Mouse (Mus musculus): ENCODE results near the gene Sult2b1.
A peak's percentile ranks its signal among the peaks of the same experiment; 100 is the strongest.

The Sult2b1 gene

GRCm38 (mm10) chr7:45711316-45712021 is 73.0 kb downstream of the Sult2b1 start:
- DNase-seq (ENCODE audit: low spot score): no peak

DNA sequence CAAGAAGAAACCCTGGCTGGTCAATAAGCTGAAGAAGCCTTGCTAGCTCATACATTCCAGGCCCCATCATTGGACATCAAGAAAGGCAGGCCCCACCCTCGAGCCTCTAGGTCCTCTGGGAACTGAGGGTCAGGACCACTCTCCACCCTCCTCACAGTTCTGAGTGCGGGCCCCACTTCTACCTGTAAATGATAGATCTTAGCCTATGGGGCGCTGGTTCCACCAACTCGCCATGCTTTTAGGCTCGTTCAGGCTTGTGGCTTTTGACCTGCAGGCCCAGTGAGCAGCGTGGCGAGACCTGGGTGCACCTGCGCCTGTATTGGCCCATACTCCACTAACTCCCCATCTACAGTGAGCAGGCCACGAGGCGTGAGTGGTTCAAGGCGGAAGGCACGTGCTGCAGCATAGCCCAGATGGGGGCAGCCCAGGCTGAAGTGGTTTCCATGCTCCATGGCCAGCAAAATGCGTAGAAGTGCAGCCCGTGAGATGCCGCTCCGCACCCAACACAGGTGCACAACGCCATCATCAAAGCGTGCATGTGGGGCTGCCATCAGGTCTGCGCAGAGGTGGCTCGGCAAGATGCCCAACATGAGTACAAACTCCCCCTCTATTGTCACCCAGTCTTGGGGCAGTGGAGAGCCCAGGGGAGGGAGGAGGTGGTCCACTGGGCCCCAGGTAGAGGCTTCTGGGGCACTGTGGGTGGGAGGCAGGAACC is 73.8 kb downstream of the Sult2b1 start:
- no peak for DNase-seq (ENCODE audit: low spot score)

DNA sequence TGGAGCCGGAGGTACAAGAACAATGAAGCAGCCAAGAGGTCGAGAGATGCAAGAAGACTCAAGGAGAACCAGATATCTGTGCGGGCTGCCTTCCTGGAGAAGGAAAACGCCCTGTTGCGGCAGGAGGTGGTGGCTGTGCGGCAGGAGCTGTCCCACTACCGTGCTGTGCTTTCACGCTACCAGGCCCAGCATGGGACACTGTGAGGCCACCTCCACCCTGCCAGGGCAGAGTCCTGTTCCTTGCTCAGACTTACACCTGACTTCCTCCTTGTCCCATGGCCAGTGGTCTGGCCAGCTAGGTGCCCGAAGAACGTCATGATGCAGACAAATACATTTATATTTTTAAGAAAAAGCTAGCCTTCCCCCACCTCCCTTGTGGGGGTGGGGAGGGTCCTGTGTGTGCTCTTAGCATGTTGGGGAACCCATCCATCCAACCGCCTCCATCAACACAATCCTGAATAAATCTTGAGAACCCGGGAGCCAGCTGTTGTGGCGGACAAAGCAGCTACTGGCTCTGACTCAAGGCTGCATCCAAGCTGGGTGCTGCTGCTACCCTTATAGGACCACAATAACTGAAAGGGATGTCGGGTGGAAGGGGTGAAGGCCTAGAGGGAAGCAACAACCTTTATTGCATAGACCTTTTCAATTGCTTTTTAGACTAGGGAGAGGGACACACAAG is 74.7 kb downstream of the Sult2b1 start:
- no peak for DNase-seq (ENCODE audit: low spot score)

- DNase-seq (ENCODE audit: low spot score): peak; percentile 67
Observed at GRCm38 (mm10) chr7:45709036-45709435, 75.4 kb downstream of the Sult2b1 start.

GRCm38 (mm10) chr7:45708221-45708761 is 76.2 kb downstream of the Sult2b1 start:
- no peak for DNase-seq (ENCODE audit: low spot score)

- peak; percentile 93 for DNase-seq (ENCODE audit: low spot score)
Observed at GRCm38 (mm10) chr7:45707375-45707967, 77.0 kb downstream of the Sult2b1 start.

GRCm38 (mm10) chr7:45706721-45707241 is 77.7 kb downstream of the Sult2b1 start:
- peak; percentile 85 for DNase-seq (ENCODE audit: low spot score)

DNA sequence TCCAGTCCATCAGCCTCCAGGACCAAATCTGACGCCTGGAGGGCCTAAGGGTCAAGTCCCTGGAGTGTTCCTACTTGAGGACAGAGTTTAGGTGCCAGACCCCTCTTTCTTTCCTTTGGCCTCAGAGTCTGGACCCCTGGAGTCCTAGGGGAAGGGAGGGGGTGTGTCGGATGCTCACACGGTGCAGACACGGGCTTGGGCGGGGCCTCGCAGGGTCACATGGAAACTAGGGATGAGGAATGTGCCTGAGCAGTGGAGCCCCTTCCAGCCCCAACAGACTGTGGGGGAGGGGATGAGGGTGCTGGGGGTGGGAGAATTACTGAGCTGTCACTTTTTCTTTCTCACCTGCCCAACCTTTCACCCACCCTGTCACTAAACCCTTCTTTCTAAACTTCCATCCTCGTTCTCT is 78.6 kb downstream of the Sult2b1 start:
- peak; percentile 59 for DNase-seq (ENCODE audit: low spot score)

- no peak for DNase-seq (ENCODE audit: low spot score)
Observed at GRCm38 (mm10) chr7:45705443-45705864, 79.0 kb downstream of the Sult2b1 start.

GRCm38 (mm10) chr7:45704730-45705442 is 79.6 kb downstream of the Sult2b1 start, which contains the start of gene Dbp:
TSS of gene Dbp (plus strand) at chr7:45705088.
- DNase-seq (ENCODE audit: low spot score): peak; percentile 97

DNA sequence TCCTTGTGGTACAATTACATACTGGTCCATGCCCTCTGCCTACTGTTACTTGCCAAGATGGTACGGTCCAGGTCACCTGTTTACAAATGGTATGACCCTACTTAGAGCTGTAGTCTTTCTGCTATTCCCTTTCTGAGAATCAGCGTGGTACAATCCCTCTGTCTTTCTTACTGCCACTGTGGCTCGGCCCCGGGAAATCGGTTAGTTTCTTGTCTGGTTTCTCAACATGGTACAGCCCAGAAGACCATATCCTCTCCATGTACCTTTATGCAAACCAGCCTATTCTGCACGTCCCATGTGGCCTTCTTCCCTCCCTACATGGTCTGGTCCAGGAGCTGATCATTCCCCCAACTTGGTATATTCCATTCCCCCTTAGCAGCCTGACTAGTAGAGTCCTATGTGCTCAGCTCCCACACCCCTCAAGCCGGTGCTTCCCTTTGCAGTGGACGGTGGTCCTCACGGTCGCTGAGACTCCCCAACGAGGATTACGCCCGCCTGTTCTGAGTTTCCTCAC is 80.4 kb downstream of the Sult2b1 start:
- peak; percentile 84 for DNase-seq (ENCODE audit: low spot score)

DNA sequence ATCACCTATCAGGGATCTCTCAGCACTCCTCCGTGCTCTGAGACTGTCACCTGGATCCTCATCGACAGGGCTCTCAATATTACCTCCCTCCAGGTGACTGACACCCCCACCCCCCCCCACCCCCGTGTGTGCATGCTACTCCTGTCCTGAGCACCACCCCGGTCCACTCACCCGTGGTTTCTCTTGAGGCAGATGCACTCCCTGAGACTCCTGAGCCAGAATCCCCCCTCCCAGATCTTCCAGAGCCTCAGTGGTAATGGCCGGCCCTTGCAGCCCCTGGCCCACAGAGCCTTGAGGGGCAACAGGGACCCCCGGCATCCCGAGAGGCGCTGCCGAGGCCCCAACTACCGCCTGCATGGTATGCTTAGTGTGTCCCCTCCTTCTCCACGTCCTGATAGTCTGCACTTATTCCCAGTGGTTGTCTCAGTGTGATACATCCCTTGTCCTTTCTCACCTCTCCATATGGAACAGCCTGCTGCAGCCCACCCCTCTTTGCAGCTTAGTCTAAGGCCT is 80.9 kb downstream of the Sult2b1 start:
- no peak for DNase-seq (ENCODE audit: low spot score)

GRCm38 (mm10) chr7:45702809-45703520 is 81.5 kb downstream of the Sult2b1 start:
- DNase-seq (ENCODE audit: low spot score): no peak

DNA sequence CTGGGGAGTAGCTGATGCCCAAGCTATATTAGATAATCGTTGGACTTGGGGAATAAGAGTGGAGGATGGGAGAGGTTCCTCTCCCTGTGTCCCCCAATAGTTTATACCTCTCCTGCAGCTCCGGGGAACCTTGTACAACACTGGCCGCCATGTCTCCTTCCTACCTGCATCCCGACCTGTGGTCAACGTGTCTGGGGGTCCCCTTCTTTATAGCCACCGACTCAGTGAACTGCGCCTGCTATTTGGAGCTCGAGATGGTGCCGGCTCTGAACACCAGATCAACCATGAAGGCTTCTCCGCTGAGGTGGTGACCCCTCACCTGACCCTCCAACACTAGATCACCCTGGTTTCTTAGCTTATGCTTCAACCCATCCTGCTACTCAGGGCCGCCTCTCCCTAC is 82.2 kb downstream of the Sult2b1 start:
- no peak for DNase-seq (ENCODE audit: low spot score)

DNA sequence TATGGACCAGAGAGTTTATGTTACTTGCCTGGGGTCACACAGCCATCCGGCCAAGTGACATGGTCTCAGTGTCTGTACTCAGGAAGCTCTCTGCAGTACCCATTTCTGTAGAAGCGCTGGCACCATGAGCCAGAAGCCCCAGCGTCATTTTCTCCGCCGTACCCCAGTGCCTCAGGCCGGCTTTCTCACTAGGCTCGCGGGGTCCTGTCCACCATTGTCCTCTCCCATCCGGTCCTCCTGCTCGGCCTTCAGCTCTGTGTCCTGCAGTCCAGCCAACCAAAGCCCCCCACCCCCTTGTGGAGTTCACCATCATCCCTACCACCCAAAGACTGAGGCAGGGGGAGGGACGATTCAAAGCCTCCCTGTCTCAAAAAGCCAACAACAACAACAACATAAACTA is 82.9 kb downstream of the Sult2b1 start:
- no peak for DNase-seq (ENCODE audit: low spot score)

GRCm38 (mm10) chr7:45701072-45701471 is 83.4 kb downstream of the Sult2b1 start:
- peak; percentile 71 for DNase-seq (ENCODE audit: low spot score)

DNA sequence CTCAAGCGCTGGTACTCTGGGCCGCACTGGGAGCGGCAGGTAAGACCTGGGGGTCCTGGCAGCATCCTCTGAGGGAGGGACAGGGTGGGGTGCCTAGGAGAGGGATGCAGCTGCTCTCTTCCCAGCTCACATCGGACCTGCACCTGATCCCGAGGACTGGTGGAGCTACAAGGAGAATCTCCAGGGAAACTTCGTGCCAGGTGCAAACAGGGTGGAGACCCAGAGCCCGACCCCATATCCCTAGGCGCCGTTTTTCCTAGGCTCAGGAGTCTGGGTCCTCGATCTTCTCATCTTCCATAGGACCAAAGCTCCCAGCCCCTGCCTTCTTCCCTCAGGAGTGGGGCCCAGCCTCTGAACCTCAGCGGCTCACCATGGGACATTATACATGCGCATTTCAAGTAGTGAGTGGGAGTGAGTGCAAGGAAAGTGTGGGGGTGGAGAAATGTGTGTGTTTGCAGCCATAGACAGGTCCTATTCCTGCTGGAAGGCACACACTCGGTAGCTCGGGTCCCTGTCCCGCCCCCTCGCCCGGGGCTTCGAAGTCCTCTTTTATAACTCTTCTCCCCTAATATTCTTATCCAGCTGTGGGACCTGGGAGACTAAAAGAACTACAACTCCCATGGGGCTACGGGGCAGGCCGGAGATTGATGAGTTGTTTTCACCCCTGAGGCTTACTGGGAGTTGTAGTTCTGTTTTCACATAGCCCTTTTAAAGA is 84.0 kb downstream of the Sult2b1 start:
- DNase-seq (ENCODE audit: low spot score): peak; percentile 88

DNA sequence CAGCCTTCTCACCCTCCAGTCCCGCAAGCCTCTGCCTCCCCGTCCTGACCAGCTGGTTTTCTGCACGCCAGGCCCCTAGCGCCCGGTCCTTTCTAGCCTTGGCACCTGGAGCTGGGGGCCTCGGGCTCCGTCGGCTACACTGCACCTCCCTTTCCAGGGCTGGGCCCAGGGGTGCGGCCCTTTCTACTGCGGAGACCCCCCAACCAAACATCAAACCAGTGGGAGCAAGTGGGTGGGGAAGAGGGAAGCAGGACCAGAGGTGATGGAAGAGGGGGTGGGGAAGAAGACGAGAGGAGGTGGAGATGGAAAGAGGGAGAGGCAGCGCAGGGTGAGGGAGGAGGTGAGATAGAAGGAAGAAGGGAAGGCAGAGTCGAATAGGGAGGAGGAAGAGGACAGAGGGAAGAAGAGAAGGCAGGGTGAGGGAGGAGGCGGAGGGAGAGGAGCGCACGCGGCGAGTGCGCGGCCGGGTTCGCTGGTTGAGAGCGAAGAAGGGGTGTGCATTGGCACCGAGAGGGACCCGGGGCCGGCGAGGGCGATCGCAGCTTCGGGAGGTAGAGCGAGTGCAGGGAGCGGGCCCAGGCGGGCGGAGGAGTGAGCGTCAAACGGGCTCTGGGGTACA is 84.8 kb downstream of the Sult2b1 start, which contains the start of gene Car11:
Gene Car11, plus strand, starts transcription at position 321 of the 619 bp plus-strand sequence.
- no peak for DNase-seq (ENCODE audit: low spot score)

DNA sequence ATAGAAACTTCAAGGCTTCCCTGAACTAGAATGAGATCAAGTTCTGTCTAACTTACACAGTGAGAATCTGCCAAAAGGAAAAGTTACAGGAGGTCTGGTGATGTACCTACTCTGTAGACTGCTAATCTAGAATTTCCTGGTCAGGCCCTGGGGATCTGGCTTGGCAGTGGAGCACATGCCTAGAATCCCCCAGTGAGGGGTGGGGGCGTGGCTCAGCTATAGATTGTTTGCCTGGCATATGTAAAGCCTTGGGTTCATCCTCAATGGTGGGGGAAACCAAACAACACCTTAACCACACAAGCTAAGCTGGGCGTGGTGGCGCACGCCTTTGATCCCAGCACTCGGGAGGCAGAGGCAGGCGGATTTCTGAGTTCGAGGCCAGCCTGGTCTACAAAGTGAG is 86.6 kb downstream of the Sult2b1 start:
- DNase-seq (ENCODE audit: low spot score): no peak

Data from MN1 (cell line).